14 mouse cellular contexts compared by ENCODE assay signal in the genomic region with DNA sequence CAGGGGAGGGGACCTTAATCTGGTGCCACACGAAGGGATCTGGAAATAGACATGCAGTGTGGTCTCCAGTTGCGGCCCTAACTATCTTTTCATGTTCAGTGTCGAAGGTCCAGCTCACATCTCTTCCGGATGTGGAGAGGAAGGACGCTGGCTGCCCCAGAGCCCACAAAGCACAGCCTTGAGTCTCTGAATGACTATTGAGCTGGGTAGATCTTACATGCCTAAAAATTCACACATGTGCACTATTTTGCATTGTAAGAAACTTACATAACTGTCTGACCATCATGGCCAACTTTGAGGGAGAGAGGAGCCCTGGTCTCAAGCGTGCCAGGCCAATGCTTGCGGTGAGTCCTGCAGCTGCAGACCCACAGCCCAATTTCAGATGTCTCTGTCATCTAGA.
A peak's percentile ranks its signal among the peaks of the same experiment; 100 is the strongest.
DNase-seq lines count a peak whose midpoint lies in the region; ATAC-seq and TF ChIP-seq lines count a peak whose summit lies in the region.
"Had no signal": no experiment of that assay in that cellular context is flagged by ENCODE, and none has a peak within 500 bp of the region (broad histone marks: within the 10 kb centered on the region; RNA-seq: fewer than 3 reads in every experiment).

No protein-coding gene starts in this region.

- H3K79me2 ChIP-seq in liver, adult 2 months (ENCODE audit: control insufficient read depth, insufficient read depth, low read length) = peaks cover 44% of the 10 kb centered on the region

- peaks cover 15% of the 10 kb centered on the region for H3K36me3 ChIP-seq in embryonic facial prominence, embryonic 12.5 days
- H3K36me3 ChIP-seq in embryonic facial prominence, embryonic 10.5 days (replicated peaks) = peaks cover 28% of the 10 kb centered on the region
- peaks cover 14% of the 10 kb centered on the region for H3K36me3 ChIP-seq in liver, adult 2 months (ENCODE audit: control insufficient read depth, insufficient read depth, low read length)
- H3K36me3 ChIP-seq in liver, embryonic 11.5 days (ENCODE audit: control insufficient read depth, insufficient read depth, low read length) = no peaks in the 10 kb centered on the region; the same call in 1 of the 2 replicates
- peaks cover 34% of the 10 kb centered on the region for H3K36me3 ChIP-seq in heart, embryonic 13.5 days
- no peaks in the 10 kb centered on the region for H3K36me3 ChIP-seq in hindbrain, embryonic 11.5 days (ENCODE audit: control insufficient read depth, insufficient read depth, low read length)
- H3K36me3 ChIP-seq: forebrain, embryonic 10.5 days; midbrain, embryonic 13.5 days had no signal

- DNase-seq in embryonic facial prominence, embryonic 10.5 days (ENCODE audit: low spot score) = no peak
- DNase-seq in liver, adult 2 months (ENCODE audit: extremely low read depth, low read depth, low spot score) = no peak
- no peak for DNase-seq in liver, embryonic 11.5 days (ENCODE audit: low spot score)
- no peak for DNase-seq in hindbrain, embryonic 11.5 days (ENCODE audit: low spot score)
- no peak for DNase-seq in adrenal gland, postnatal 25 days
- DNase-seq: cerebellum, postnatal 10 days; gastrocnemius, postnatal 36 days; kidney, adult 18-20 months; left cerebral cortex, postnatal 4 days had no signal

- TF ChIP-seq CTCF in liver, adult 2 months (IDR thresholded peaks at IDR 0.05; ENCODE audit: low read depth, low read length) = no peak

- H3K27ac ChIP-seq in embryonic facial prominence, embryonic 12.5 days = peak overlapping the region; percentile 41; the same call in 1 of the 2 replicates
- no peak overlapping the region for H3K27ac ChIP-seq in embryonic facial prominence, embryonic 10.5 days (replicated peaks)
- peak overlapping the region; percentile 60 for H3K27ac ChIP-seq in liver, adult 2 months (replicated peaks; ENCODE audit: insufficient read depth, low read depth, low read length)
- H3K27ac ChIP-seq in liver, embryonic 11.5 days (ENCODE audit: low read depth, low read length) = no peak overlapping the region
- peak overlapping the region; percentile 90 for H3K27ac ChIP-seq in heart, embryonic 13.5 days (replicated peaks)
- no peak overlapping the region for H3K27ac ChIP-seq in hindbrain, embryonic 11.5 days (ENCODE audit: low read depth, low read length)
- H3K27ac ChIP-seq: forebrain, embryonic 10.5 days; midbrain, embryonic 13.5 days had no signal

- ATAC-seq in embryonic facial prominence, embryonic 12.5 days (ENCODE audit: insufficient number of reproducible peaks, insufficient read depth, low FRiP score, low TSS enrichment) = no peak
- no peak for ATAC-seq in liver, embryonic 11.5 days (replicated peaks; ENCODE audit: low FRiP score)
- no peak for ATAC-seq in heart, embryonic 13.5 days (ENCODE audit: extremely low read depth, insufficient number of reproducible peaks, low FRiP score, low TSS enrichment)
- 0 out of 2 replicates have a peak, but pooled peaks have one; percentile 6 for ATAC-seq in megakaryocyte progenitor cell, adult 5-6 weeks (replicated peaks; ENCODE audit: poor library complexity)
- ATAC-seq in hindbrain, embryonic 11.5 days (ENCODE audit: low FRiP score) = no peak
- ATAC-seq: midbrain, embryonic 13.5 days had no signal

- no peak overlapping the region for H3K4me3 ChIP-seq in embryonic facial prominence, embryonic 12.5 days
- H3K4me3 ChIP-seq in embryonic facial prominence, embryonic 10.5 days = no peak overlapping the region
- no peak overlapping the region for H3K4me3 ChIP-seq in liver, adult 2 months (ENCODE audit: insufficient read depth, low read depth, low read length)
- no peak overlapping the region for H3K4me3 ChIP-seq in liver, embryonic 11.5 days (ENCODE audit: low read depth, low read length)
- no peak overlapping the region for H3K4me3 ChIP-seq in heart, embryonic 13.5 days
- no peak overlapping the region for H3K4me3 ChIP-seq in hindbrain, embryonic 11.5 days (ENCODE audit: low read depth, low read length)
- H3K4me3 ChIP-seq: forebrain, embryonic 10.5 days; midbrain, embryonic 13.5 days had no signal

- H3K27me3 ChIP-seq in embryonic facial prominence, embryonic 12.5 days = no peaks in the 10 kb centered on the region
- no peaks in the 10 kb centered on the region for H3K27me3 ChIP-seq in embryonic facial prominence, embryonic 10.5 days (replicated peaks; ENCODE audit: low read depth, poor library complexity, severe bottlenecking)
- no peaks in the 10 kb centered on the region for H3K27me3 ChIP-seq in liver, adult 2 months (ENCODE audit: control insufficient read depth, insufficient read depth, low read length)
- H3K27me3 ChIP-seq in liver, embryonic 11.5 days (replicated peaks; ENCODE audit: control insufficient read depth, insufficient read depth, low read length) = no peaks in the 10 kb centered on the region
- H3K27me3 ChIP-seq in heart, embryonic 13.5 days (replicated peaks) = no peaks in the 10 kb centered on the region
- H3K27me3 ChIP-seq in hindbrain, embryonic 11.5 days (ENCODE audit: control insufficient read depth, insufficient read depth, low read length) = no peaks in the 10 kb centered on the region
- H3K27me3 ChIP-seq: midbrain, embryonic 13.5 days had no signal

- peaks cover 69% of the 10 kb centered on the region for H3K4me1 ChIP-seq in embryonic facial prominence, embryonic 12.5 days
- peaks cover 46% of the 10 kb centered on the region for H3K4me1 ChIP-seq in embryonic facial prominence, embryonic 10.5 days
- H3K4me1 ChIP-seq in liver, adult 2 months (ENCODE audit: control insufficient read depth, insufficient read depth, low read length) = peaks cover 33% of the 10 kb centered on the region
- peaks cover 10% of the 10 kb centered on the region for H3K4me1 ChIP-seq in liver, embryonic 11.5 days (replicated peaks; ENCODE audit: control insufficient read depth, insufficient read depth, low read length)
- peaks cover 100% of the 10 kb centered on the region for H3K4me1 ChIP-seq in heart, embryonic 13.5 days
- H3K4me1 ChIP-seq in hindbrain, embryonic 11.5 days (replicated peaks; ENCODE audit: control insufficient read depth, insufficient read depth, low read length) = peaks cover 2% of the 10 kb centered on the region; the same call in 1 of the 2 replicates

- no peak overlapping the region for H3K9ac ChIP-seq in embryonic facial prominence, embryonic 12.5 days
- H3K9ac ChIP-seq in liver, adult 2 months (ENCODE audit: low read depth, low read length) = no peak overlapping the region
- H3K9ac ChIP-seq in liver, embryonic 11.5 days (ENCODE audit: low read depth, low read length) = no peak overlapping the region
- H3K9ac ChIP-seq in heart, embryonic 13.5 days = peak overlapping the region; percentile 77; the same call in 1 of the 2 replicates
- H3K9ac ChIP-seq in hindbrain, embryonic 11.5 days (ENCODE audit: low read depth, low read length) = no peak overlapping the region
- H3K9ac ChIP-seq: midbrain, embryonic 13.5 days had no signal

- WGBS in embryonic facial prominence, embryonic 12.5 days = 77% methylated on average over 7 of the region's 7 CpGs
- WGBS in embryonic facial prominence, embryonic 10.5 days = 92% methylated on average over 7 of the region's 7 CpGs
- 67% methylated on average over 7 of the region's 7 CpGs for WGBS in liver, adult 2 months
- 78% methylated on average over 7 of the region's 7 CpGs for WGBS in liver, embryonic 11.5 days
- 53% methylated on average over 7 of the region's 7 CpGs for WGBS in heart, embryonic 13.5 days
- WGBS in hindbrain, embryonic 11.5 days = 94% methylated on average over 7 of the region's 7 CpGs

- no peak for TF ChIP-seq POLR2A in liver, adult 2 months (IDR thresholded peaks at IDR 0.05; ENCODE audit: extremely low read depth, insufficient read depth, low read length)

- H3K4me2 ChIP-seq in embryonic facial prominence, embryonic 12.5 days (replicated peaks) = no peak overlapping the region
- H3K4me2 ChIP-seq in liver, embryonic 11.5 days = no peak overlapping the region
- peak overlapping the region; percentile 53; the same call in 1 of the 2 replicates for H3K4me2 ChIP-seq in heart, embryonic 13.5 days
- no peak overlapping the region for H3K4me2 ChIP-seq in hindbrain, embryonic 11.5 days (replicated peaks; ENCODE audit: low read depth, low read length)
- H3K4me2 ChIP-seq: midbrain, embryonic 13.5 days had no signal

- no peaks in the 10 kb centered on the region for H3K9me3 ChIP-seq in embryonic facial prominence, embryonic 12.5 days
- H3K9me3 ChIP-seq in embryonic facial prominence, embryonic 10.5 days = no peaks in the 10 kb centered on the region
- H3K9me3 ChIP-seq in liver, embryonic 11.5 days (ENCODE audit: control insufficient read depth, low read length) = no peaks in the 10 kb centered on the region
- no peaks in the 10 kb centered on the region for H3K9me3 ChIP-seq in heart, embryonic 13.5 days
- no peaks in the 10 kb centered on the region for H3K9me3 ChIP-seq in hindbrain, embryonic 11.5 days (ENCODE audit: control insufficient read depth, low read length)
- H3K9me3 ChIP-seq: forebrain, embryonic 10.5 days; midbrain, embryonic 13.5 days had no signal

Comparison
In these comparisons a context has a peak if more than half of its experiments do, and no peak if none do; other contexts are left out.
1. H3K27ac ChIP-seq: peak in embryonic facial prominence, embryonic 12.5 days (single experiment), liver, adult 2 months (single experiment) and heart, embryonic 13.5 days (single experiment); none in embryonic facial prominence, embryonic 10.5 days (single experiment), liver, embryonic 11.5 days (single experiment) and hindbrain, embryonic 11.5 days (single experiment).